Mouse (Mus musculus) midbrain, embryonic 14.5 days (tissue): ENCODE measurements around the gene Zc3h12d. TPM values are rescaled to one million over a fixed set of nuclear protein-coding genes. Genes with fewer than 3 reads are reported as not detected.

Source experiments
- ATAC-seq: fragments of 200-750 bp; cut with Nextera tagmentation; 2 replicates; pipeline ENCODE4 v1.8.0; 2017; ENCODE audit warnings: moderate number of reproducible peaks, moderate library complexity; ENCODE audit not compliant: low FRiP score, low TSS enrichment
- DNase-seq: peaks from one replicate; pipeline ENCODE4 v3.0.0-alpha.2; 2015
- H3K27ac ChIP-seq: fragments of 300-500 bp; sonication (generic); replicated peaks from 2 replicates; pipeline ENCODE4 v1.5.1; 2014; ENCODE audit warnings: mild to moderate bottlenecking, low read depth, low read length, moderate library complexity
- H3K27me3 ChIP-seq: fragments of 300-500 bp; sonication (generic); 2 replicates; pipeline ENCODE4 v1.6.1; 2014; ENCODE audit warnings: low read length, control low read depth, mixed read lengths; ENCODE audit not compliant: control insufficient read depth, insufficient read depth
- H3K36me3 ChIP-seq: fragments of 300-500 bp; sonication (generic); 2 replicates; pipeline ENCODE4 v1.6.1; 2014; ENCODE audit warnings: low read length, control low read depth; ENCODE audit not compliant: control insufficient read depth, insufficient read depth
- H3K4me1 ChIP-seq: fragments of 300-500 bp; sonication (generic); 2 replicates; pipeline ENCODE4 v1.6.1; 2014; ENCODE audit warnings: mild to moderate bottlenecking, antibody characterized with exemption, low read length, control low read depth; ENCODE audit not compliant: control insufficient read depth, insufficient read depth
- H3K4me2 ChIP-seq: fragments of 300-500 bp; sonication (generic); 2 replicates; pipeline ENCODE4 v1.6.1; 2014; ENCODE audit warnings: mild to moderate bottlenecking, low read length, moderate library complexity
- H3K4me3 ChIP-seq: fragments of 300-500 bp; sonication (generic); replicated peaks from 2 replicates; pipeline ENCODE4 v1.5.1; 2014; ENCODE audit warnings: low read depth, low read length
- H3K9ac ChIP-seq: fragments of 300-500 bp; sonication (generic); replicated peaks from 2 replicates; pipeline ENCODE4 v1.6.1; 2014; ENCODE audit warnings: mild to moderate bottlenecking, low read length, moderate library complexity
- H3K9me3 ChIP-seq: fragments of 300-500 bp; sonication (generic); 2 replicates; pipeline ENCODE4 v1.6.1; 2016; ENCODE audit warnings: low read length, control low read depth, mixed read lengths; ENCODE audit not compliant: control insufficient read depth
- WGBS: fragments of 180-500 bp; shearing (Covaris S2); extraction: QIAGEN DNeasy Blood & Tissue Kit; methylation state at CpG from one replicate; pipeline ENCODE4 v1.1.7; 2014; 5-methylcytosine and 5-hydroxymethylcytosine counted together
- polyA plus RNA-seq: library from polyadenylated mRNA; unstranded; fragments of >200 nt; fragmentation: Nextera tagmentation; extraction: Ambion mirVana; gene quantifications from 2 replicates; pipeline ENCODE4 v1.2.1, GENCODE M21; 2014

The Zc3h12d gene
- polyA plus RNA-seq, 1 experiment from 2014 or later = 0.13 TPM

- ATAC-seq = no peak
- Histone ChIP-seq H3K9me3 (no peaks in the 10 kb centered on the region), H3K4me2 (no peak overlapping the region), H3K4me3 (no peak overlapping the region), H3K27ac (no peak overlapping the region), H3K27me3 (no peaks in the 10 kb centered on the region), H3K4me1 (no peaks in the 10 kb centered on the region), H3K36me3 (no peaks in the 10 kb centered on the region), H3K9ac (no peak overlapping the region)
- WGBS = 79% methylated on average over 14 of the region's 14 CpGs
- DNase-seq = no peak
Observed at GRCm38 (mm10) chr10:7841571-7842080, 9.4 kb downstream of the Zc3h12d start.

DNA sequence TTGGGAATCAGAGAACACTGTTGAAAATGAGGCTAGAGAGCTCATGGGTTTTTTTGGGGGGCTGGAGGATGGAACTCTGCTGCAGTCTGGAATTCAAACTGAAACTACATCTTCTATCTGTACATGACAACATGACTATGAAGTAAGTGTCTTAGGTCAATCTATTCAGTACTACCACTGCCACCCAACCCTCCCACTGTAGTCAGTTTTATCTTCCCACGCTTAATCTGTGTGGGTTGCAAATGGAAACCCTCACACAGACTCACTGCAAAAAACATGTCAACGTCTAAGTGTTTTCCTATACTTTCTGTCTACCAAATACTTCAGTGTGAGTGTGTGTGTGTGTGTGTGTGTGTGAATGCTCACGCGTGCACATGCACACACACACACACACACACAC is 10.9 kb downstream of the Zc3h12d start:
- H3K4me2 ChIP-seq = no peak overlapping the region
- H3K27ac ChIP-seq = no peak overlapping the region
- no peak overlapping the region for H3K9ac ChIP-seq
- H3K36me3 ChIP-seq = no peaks in the 10 kb centered on the region
- H3K27me3 ChIP-seq = no peaks in the 10 kb centered on the region
- H3K9me3 ChIP-seq = no peaks in the 10 kb centered on the region
- WGBS = 89% methylated on average over 4 of the region's 4 CpGs
- H3K4me3 ChIP-seq = no peak overlapping the region
- DNase-seq (no peak), ATAC-seq (no peak)
- H3K4me1 ChIP-seq = no peaks in the 10 kb centered on the region

- 85% methylated on average over 4 of the region's 4 CpGs for WGBS
- Histone ChIP-seq H3K9ac (no peak overlapping the region), H3K4me2 (no peak overlapping the region), H3K36me3 (no peaks in the 10 kb centered on the region), H3K9me3 (no peaks in the 10 kb centered on the region), H3K27ac (no peak overlapping the region), H3K27me3 (no peaks in the 10 kb centered on the region), H3K4me1 (no peaks in the 10 kb centered on the region), H3K4me3 (no peak overlapping the region)
- ATAC-seq (no peak), DNase-seq (no peak)
Observed at GRCm38 (mm10) chr10:7844161-7844560, 11.9 kb downstream of the Zc3h12d start.

DNA sequence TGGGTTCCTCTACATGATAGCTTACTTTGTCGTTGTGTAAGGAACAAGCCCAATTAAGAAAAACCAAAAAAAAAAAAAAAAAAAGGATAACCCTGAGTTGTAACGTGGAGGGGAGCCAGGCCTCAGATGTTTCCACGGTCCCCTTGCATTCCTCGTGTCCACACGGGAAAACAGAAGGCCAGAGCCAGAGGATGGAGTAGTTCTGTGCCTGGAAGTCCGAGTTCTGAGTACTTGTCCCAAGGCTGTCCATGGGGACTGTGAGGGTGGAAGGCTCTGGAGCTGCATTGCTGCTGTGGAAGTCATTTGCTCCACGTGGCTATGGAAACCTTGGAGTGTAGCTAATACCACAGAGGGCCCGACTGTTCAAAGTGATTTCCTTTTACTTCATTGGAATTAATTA is 12.9 kb downstream of the Zc3h12d start:
- no peak overlapping the region for H3K4me2 ChIP-seq
- no peak for ATAC-seq
- H3K9ac ChIP-seq = no peak overlapping the region
- no peak overlapping the region for H3K27ac ChIP-seq
- no peaks in the 10 kb centered on the region for H3K4me1 ChIP-seq
- no peaks in the 10 kb centered on the region for H3K27me3 ChIP-seq
- 83% methylated on average over 8 of the region's 8 CpGs for WGBS
- DNase-seq = no peak
- H3K4me3 ChIP-seq = no peak overlapping the region
- H3K9me3 ChIP-seq = no peaks in the 10 kb centered on the region
- no peaks in the 10 kb centered on the region for H3K36me3 ChIP-seq

DNA sequence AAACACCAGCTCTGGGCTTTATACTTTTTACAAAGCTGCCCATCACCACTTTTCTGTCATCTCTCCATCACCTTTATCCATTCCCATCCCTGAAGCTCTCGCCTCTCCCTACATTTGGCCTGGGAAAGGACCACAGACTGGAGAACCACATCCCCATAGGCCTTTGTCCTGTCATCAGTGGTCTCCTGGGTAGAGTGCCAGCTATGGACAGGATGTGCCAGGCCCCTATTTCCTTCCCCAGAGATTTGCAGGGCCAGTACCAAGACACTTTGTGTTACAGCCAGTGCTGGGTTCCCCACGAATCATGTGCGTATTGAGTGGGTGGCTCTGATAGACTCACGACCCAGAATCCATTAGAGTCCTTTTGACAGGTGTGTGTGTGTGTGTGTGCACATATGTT is 13.7 kb downstream of the Zc3h12d start:
- no peak overlapping the region for H3K4me3 ChIP-seq
- 92% methylated on average over 4 of the region's 4 CpGs for WGBS
- no peak overlapping the region for H3K4me2 ChIP-seq
- no peaks in the 10 kb centered on the region for H3K36me3 ChIP-seq
- no peaks in the 10 kb centered on the region for H3K9me3 ChIP-seq
- H3K27ac ChIP-seq = no peak overlapping the region
- no peaks in the 10 kb centered on the region for H3K27me3 ChIP-seq
- H3K9ac ChIP-seq = no peak overlapping the region
- no peak for DNase-seq
- ATAC-seq = no peak
- no peaks in the 10 kb centered on the region for H3K4me1 ChIP-seq

DNA sequence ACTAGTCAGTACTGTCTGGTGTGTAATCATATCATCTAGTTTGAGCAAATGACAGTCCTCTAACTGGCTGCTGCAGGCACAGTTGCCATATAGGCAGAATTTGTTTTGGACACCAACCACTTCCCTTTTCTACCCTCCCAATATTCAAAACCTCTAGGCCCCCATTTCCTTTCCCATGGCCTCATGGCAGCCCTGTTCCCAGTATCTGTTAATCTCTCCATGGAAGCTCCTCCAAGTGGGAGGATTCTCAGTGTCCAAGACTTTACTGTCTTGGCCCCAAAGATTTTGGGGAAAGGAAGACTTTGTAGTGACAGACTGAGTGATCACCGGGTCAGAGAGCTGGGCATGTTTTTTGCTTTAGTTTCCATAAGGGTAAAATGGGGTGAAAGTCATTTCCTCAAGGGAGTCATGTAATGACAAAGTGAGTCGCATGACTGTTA is 14.9 kb downstream of the Zc3h12d start:
- no peak overlapping the region for H3K4me2 ChIP-seq
- ATAC-seq (no peak), DNase-seq (no peak)
- no peak overlapping the region for H3K4me3 ChIP-seq
- no peaks in the 10 kb centered on the region for H3K27me3 ChIP-seq
- H3K9ac ChIP-seq = no peak overlapping the region
- no peaks in the 10 kb centered on the region for H3K36me3 ChIP-seq
- H3K27ac ChIP-seq = no peak overlapping the region
- H3K9me3 ChIP-seq = no peaks in the 10 kb centered on the region
- no peaks in the 10 kb centered on the region for H3K4me1 ChIP-seq
- 84% methylated on average over 2 of the region's 2 CpGs for WGBS

DNA sequence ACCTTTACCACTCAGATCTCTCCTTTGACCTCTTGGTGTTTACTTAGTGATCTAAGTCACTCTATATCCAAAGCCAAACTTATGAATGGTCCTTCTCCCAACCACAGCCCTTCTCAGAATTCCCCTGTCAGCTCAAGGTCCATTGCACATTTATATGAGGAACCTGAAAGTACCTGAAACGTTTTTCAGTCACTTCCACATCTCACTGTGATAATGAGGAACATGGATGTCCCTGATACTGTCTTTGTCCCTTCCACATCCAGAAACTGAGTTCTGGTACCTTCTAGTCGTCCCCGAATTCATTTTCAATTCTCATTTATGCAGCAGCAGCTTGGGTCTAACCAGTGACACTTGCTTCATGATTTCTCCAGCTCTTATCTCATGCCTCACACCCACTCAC is 19.6 kb downstream of the Zc3h12d start:
- no peaks in the 10 kb centered on the region for H3K27me3 ChIP-seq
- no peak for ATAC-seq
- WGBS = 67% methylated on average over 3 of the region's 3 CpGs

DNA sequence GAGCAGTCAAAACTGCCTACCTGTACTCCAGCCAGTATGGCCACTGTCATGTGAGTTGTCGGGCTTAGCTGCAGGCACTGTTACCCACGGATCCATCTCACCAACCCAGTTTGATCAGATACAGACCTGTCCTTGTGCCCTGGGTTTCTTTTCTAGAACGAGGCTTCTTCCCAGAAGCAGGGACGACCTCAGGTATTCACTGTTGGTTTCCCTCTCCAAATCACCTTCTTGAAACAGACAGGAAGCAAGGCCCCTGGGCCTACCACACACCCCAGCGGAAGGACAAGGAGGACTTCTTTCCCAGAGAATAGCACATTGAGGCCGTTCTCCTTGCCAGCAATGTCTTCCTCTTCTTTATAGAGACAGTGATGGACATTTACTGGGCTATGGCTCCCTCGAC is 28.2 kb downstream of the Zc3h12d start:
- Histone ChIP-seq H3K36me3 (no peaks in the 10 kb centered on the region), H3K27ac (no peak overlapping the region), H3K4me3 (no peak overlapping the region), H3K9me3 (no peaks in the 10 kb centered on the region), H3K4me1 (no peaks in the 10 kb centered on the region), H3K4me2 (no peak overlapping the region), H3K27me3 (no peaks in the 10 kb centered on the region), H3K9ac (no peak overlapping the region)
- WGBS = 88% methylated on average over 7 of the region's 7 CpGs
- no peak for ATAC-seq
- DNase-seq = no peak

More for the DNA sequence above, 19.6 kb downstream of the Zc3h12d start:
- no peak overlapping the region for H3K27ac ChIP-seq
- H3K9me3 ChIP-seq = no peaks in the 10 kb centered on the region
- no peak overlapping the region for H3K4me3 ChIP-seq
- no peak overlapping the region for H3K9ac ChIP-seq
- no peak for DNase-seq
- no peak overlapping the region for H3K4me2 ChIP-seq
- H3K4me1 ChIP-seq = no peaks in the 10 kb centered on the region
- no peaks in the 10 kb centered on the region for H3K36me3 ChIP-seq

DNA sequence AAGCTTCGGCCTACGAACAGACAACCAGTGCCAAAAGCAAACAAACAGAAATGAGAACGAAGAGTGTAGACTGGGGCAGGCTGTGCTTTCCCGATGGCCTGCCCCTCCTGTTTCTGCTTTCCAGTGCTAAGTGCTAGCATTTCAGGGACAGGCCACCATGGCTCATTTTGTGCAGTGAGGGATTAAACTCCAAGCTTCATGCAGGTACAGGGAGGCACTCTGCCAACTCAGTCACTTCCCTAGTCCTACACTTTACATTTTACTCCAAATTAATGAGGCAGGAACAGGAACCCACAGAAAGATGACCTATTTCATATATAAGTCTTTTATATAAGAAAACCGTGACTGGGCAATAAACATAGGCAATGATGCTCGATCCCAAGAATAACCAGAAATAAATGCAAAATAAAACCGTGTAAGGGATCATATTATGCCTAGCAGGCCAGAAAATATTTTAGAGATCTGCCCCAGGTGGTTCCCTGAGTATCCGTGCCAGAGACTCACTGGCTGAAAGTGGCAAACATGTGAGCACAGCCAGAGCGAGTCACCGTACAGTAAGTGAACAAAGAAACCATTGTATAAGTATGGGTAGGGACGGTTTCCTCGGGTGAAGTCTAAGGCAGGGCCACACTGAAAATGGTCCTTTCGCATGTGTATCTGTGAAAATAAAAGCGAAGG is 29.1 kb downstream of the Zc3h12d start:
- Histone ChIP-seq H3K27ac (no peak overlapping the region), H3K4me2 (no peak overlapping the region), H3K36me3 (no peaks in the 10 kb centered on the region), H3K4me1 (no peaks in the 10 kb centered on the region), H3K9me3 (no peaks in the 10 kb centered on the region), H3K9ac (no peak overlapping the region), H3K27me3 (0 out of 2 replicates have a peak, but pooled peaks cover under 1% of the 10 kb centered on the region), H3K4me3 (no peak overlapping the region)
- WGBS = 93% methylated on average over 14 of the region's 14 CpGs
- no peak for DNase-seq
- ATAC-seq = no peak
